Mouse (Mus musculus) CH12.LX (cell line): Measurements from ENCODE around the gene Adamts5. TPM values are rescaled to one million over a fixed set of nuclear protein-coding genes. Genes with fewer than 3 reads are reported as not detected.

Source experiments
- DNase-seq: peaks from one replicate; pipeline ENCODE4 v3.0.0-alpha.2; 2013; ENCODE audit errors: extremely low read depth
- H3K27ac ChIP-seq: 2 replicates; pipeline ENCODE4 v1.5.1; 2012; ENCODE audit warnings: low read depth, mild to moderate bottlenecking, control low read depth, moderate library complexity; ENCODE audit not compliant: insufficient read depth
- H3K27me3 ChIP-seq: replicated peaks from 2 replicates; pipeline ENCODE3; 2012; ENCODE audit warnings: inconsistent platforms
- H3K36me3 ChIP-seq, 2 experiments: replicated peaks in 1 of 2; 2 replicates each; pipeline versions ENCODE3 to v1.6.1; 2012; ENCODE audit warnings: inconsistent platforms in 1 of 2, low read length in 1 of 2, mild to moderate bottlenecking in 1 of 2, mixed read lengths in 1 of 2, moderate library complexity in 1 of 2; ENCODE audit not compliant: control insufficient read depth in 1 of 2, insufficient read depth in 1 of 2
- H3K4me1 ChIP-seq, 2 experiments: 2 replicates each; pipeline ENCODE4 v1.6.1; 2012; ENCODE audit warnings: inconsistent platforms in 1 of 2, moderate library complexity in 1 of 2; ENCODE audit not compliant: insufficient read depth in 2 of 2, control insufficient read depth in 1 of 2
- H3K4me2 ChIP-seq: 2 replicates; pipeline ENCODE4 v1.6.1; 2012; ENCODE audit warnings: low read depth, mild to moderate bottlenecking, control low read depth; ENCODE audit not compliant: poor library complexity, insufficient read depth, severe bottlenecking
- H3K4me3 ChIP-seq, 3 experiments: fragments of 150-350 bp in 1 of 3; sonication (generic) in 1 of 3; replicated peaks in 1 of 3; 2 replicates each; pipeline versions ENCODE3 to v1.5.1; 2011 to 2012; ENCODE audit warnings: low read depth in 2 of 3, low read length in 2 of 3, mild to moderate bottlenecking in 2 of 3, moderate library complexity in 2 of 3, control low read depth in 1 of 3, improper control_type of control experiment in 1 of 3, inconsistent platforms in 1 of 3, mixed read lengths in 1 of 3; ENCODE audit not compliant: poor library complexity in 1 of 3
- H3K79me2 ChIP-seq: replicated peaks from 2 replicates; pipeline ENCODE4 v1.6.1; 2012; ENCODE audit warnings: mild to moderate bottlenecking, moderate library complexity; ENCODE audit not compliant: control insufficient read depth, poor library complexity, insufficient read depth, severe bottlenecking; ENCODE audit errors: extremely low read depth
- H3K9ac ChIP-seq: 2 replicates; pipeline ENCODE4 v1.6.1; 2012; ENCODE audit warnings: low read depth, mild to moderate bottlenecking, control low read depth, moderate library complexity; ENCODE audit not compliant: insufficient read depth
- H3K9me3 ChIP-seq: replicated peaks from 2 replicates; pipeline ENCODE3; 2012; ENCODE audit warnings: low read length, inconsistent platforms, mixed read lengths
- CHD1 ChIP-seq: IDR thresholded peaks from 2 replicates; pipeline ENCODE4 v1.6.1; 2012; ENCODE audit warnings: low read depth, low read length, improper control_type of control experiment, inconsistent platforms
- E2F4 ChIP-seq: IDR thresholded peaks from 2 replicates; pipeline ENCODE4 v1.6.1; 2011; ENCODE audit warnings: low read depth, low read length, improper control_type of control experiment; ENCODE audit not compliant: insufficient replicate concordance
- ETS1 ChIP-seq: conservative IDR thresholded peaks from 2 replicates; pipeline ENCODE4 v1.6.1; 2012; ENCODE audit warnings: low read depth, mild to moderate bottlenecking, inconsistent platforms, low read length, improper control_type of control experiment, moderate library complexity
- GABPA ChIP-seq: IDR thresholded peaks from 2 replicates; pipeline ENCODE4 v1.6.1; 2012; ENCODE audit warnings: low read depth, low read length, improper control_type of control experiment, inconsistent platforms; ENCODE audit not compliant: insufficient replicate concordance
- IRF4 ChIP-seq: IDR thresholded peaks from 2 replicates; pipeline ENCODE4 v1.6.1; 2014; ENCODE audit warnings: low read depth, mild to moderate bottlenecking, inconsistent platforms, low read length, improper control_type of control experiment
- JUN ChIP-seq: IDR thresholded peaks from 2 replicates; pipeline ENCODE4 v1.6.1; 2011; ENCODE audit warnings: low read depth, mild to moderate bottlenecking, low read length, improper control_type of control experiment, moderate library complexity; ENCODE audit not compliant: insufficient read depth
- JUND ChIP-seq: conservative IDR thresholded peaks from 2 replicates; pipeline ENCODE4 v1.6.1; 2011; ENCODE audit warnings: low read depth, low read length, improper control_type of control experiment
- MAX ChIP-seq: IDR thresholded peaks from 2 replicates; pipeline ENCODE4 v1.6.1; 2011; ENCODE audit warnings: low read length, improper control_type of control experiment
- MXI1 ChIP-seq: IDR thresholded peaks from 2 replicates; pipeline ENCODE4 v1.6.1; 2011; ENCODE audit warnings: mild to moderate bottlenecking, low read depth, low read length, improper control_type of control experiment
- NRF1 ChIP-seq: IDR thresholded peaks from 2 replicates; pipeline ENCODE4 v1.6.1; 2014; ENCODE audit warnings: low read depth, mild to moderate bottlenecking, inconsistent platforms, low read length, improper control_type of control experiment, moderate library complexity
- POLR2A ChIP-seq: IDR thresholded peaks from 2 replicates; pipeline ENCODE4 v1.6.1; 2011; ENCODE audit warnings: low read depth, mild to moderate bottlenecking, improper control_type of control experiment, low read length
- RAD21 ChIP-seq: IDR thresholded peaks from 2 replicates; pipeline ENCODE4 v1.6.1; 2011; ENCODE audit warnings: low read depth, mild to moderate bottlenecking, low read length, improper control_type of control experiment, moderate library complexity
- RCOR1 ChIP-seq: conservative IDR thresholded peaks from 2 replicates; pipeline ENCODE4 v1.6.1; 2012; ENCODE audit warnings: low read depth, mild to moderate bottlenecking, inconsistent platforms, low read length, improper control_type of control experiment
- USF1 ChIP-seq: IDR thresholded peaks from 2 replicates; pipeline ENCODE4 v1.6.1; 2014; ENCODE audit warnings: low read depth, mild to moderate bottlenecking, inconsistent platforms, low read length, improper control_type of control experiment
- USF2 ChIP-seq: conservative IDR thresholded peaks from 2 replicates; pipeline ENCODE4 v1.6.1; 2011; ENCODE audit warnings: low read depth, low read length, improper control_type of control experiment
- ZMIZ1 ChIP-seq: IDR thresholded peaks from 2 replicates; pipeline ENCODE4 v1.6.1; 2012; ENCODE audit warnings: low read depth, mild to moderate bottlenecking, inconsistent platforms, low read length, improper control_type of control experiment
- ZNF384 ChIP-seq: IDR thresholded peaks from 2 replicates; pipeline ENCODE4 v1.6.1; 2012; ENCODE audit warnings: low read depth, low read length, improper control_type of control experiment, inconsistent platforms
- dilution Hi-C: fragments of 300-500 bp; cut with MboI; formaldehyde crosslinking; loops from 2 replicates; pipeline ENCODE4 v1.14.3; 2020; ENCODE audit warnings: low sequenced_read_pairs; ENCODE audit not compliant: extremely low pct_unique_long_range_greater_than_20kb, extremely low pct_ligation_motif_present
- in situ Hi-C: fragments of 300-500 bp; cut with MboI; formaldehyde crosslinking; loops from 3 replicates; pipeline ENCODE4 v1.14.3; 2019; ENCODE audit warnings: low sequenced_read_pairs, low pct_ligation_motif_present, low pct_unique_long_range_greater_than_20kb, mixed read lengths
- polyA plus RNA-seq: library from polyadenylated mRNA; unstranded; fragments of >175 nt; gene quantifications from 2 replicates; pipeline ENCODE4 v1.2.1, GENCODE M21; 2012; ENCODE audit warnings: low read depth; ENCODE audit not compliant: insufficient read length
- total RNA-seq, 2 experiments: library from RNA; depleted of rRNA; stranded (reverse); fragments of 300-350 nt in 1 of 2; fragments of >200 nt in 1 of 2; gene quantifications; 2 replicates each; pipeline ENCODE4 v1.2.3; 2012 to 2014

Gene Adamts5
- total and polyA plus RNA-seq, 3 experiments: not detected

DNA sequence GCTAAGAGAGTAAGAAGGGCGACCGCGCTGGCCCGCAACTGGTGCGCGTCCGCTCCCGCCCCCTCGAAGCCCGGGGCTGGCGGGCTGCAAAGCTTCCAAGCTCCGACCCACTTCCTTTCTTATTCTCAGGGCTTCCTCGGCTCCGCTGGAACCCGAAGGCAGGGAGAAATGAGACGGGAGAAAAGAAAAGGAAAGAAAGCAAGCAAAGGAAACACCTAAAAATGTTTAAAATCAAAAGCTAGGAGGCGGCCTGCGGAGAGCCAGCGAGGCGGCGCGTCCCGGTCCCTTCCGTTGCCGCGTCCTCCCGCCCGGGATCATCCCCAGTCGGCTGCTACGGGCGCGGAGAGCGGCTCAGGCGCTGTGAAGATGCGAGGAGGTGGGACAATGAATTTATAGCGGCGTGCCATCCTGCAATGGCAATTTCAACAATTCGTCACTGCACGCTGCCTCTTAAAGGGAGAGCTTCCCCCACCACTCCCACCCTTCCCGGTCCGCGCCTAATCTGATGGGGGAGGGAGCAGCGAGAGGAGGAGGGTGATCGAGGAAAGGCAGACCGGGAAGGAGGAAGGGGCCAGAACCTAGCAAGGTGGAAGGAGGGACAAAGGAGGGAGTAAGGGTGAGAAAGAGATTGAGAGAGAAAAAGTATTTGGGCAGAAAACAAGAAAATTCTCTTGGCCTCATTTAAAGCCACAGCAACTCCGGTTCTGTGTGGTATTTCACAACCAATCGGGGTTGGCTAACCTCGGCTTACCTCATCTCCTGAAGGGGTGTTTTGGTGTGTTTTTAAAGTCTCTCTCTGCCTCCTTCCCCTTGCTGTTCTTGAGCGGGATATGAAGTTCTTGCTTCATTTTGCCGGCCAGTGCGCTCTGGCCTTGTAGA is 687 bp downstream of the Adamts5 start:
- Histone ChIP-seq H3K4me2 (no peak overlapping the region), H3K27ac (no peak overlapping the region), H3K79me2 (no peaks in the 10 kb centered on the region), H3K9me3 (peaks cover 17% of the 10 kb centered on the region), H3K9ac (no peak overlapping the region), H3K27me3 (no peaks in the 10 kb centered on the region), H3K4me1 (peaks cover 0 to 10% of the 10 kb centered on the region in 2 experiments; a peak in 2 of 4 replicates), H3K36me3 (no peaks in the 10 kb centered on the region), H3K4me3 (no peak overlapping the region)
- no peak for DNase-seq
- in situ Hi-C loops: no loop called here
- dilution Hi-C loops: no loop called here
- TF ChIP-seq JUND (no peak), ETS1 (no peak), ZNF384 (no peak)
- TF ChIP-seq, all 38 proteins: peak for 0

DNA sequence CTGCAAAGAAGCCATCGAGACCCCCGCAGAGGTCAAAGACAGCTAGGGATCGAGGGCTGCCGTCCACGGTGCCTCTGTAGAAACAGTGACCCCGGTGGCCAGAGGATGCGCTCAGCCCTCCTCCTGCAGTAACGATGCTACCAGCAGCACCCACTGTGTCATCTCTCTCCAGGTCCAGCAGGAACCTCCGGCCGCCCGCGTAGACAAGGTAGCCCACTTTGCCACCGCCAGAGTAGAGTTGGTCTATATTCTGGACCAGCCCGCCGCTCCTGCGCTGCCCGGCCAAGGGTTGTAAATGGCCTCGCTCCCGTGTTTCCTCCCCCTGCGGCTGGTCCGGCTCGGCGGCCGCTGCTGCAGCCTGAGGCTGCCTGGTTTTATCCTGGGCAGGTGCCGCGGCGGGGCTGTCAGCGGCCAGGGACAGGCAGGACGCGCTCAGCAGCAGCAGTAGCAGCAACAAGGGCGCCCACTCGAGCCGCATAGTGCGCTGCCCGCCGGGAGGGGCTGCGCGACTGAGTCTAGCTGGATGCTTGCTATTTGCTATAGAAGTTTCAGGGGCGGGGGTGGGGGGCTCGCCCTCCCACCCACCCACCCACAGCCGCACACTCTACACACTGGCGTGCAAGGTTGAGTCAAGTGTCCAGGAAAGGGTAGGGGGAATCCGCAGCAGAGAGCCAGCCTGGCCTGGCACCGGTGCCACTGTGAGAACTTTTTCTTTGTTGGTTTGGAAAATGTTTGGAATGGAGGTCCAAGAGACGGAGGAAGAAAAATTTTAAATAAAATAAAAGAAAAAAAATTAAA is 1.6 kb downstream of the Adamts5 start:
- Histone ChIP-seq H3K27ac (no peak overlapping the region), H3K9me3 (peaks cover 17% of the 10 kb centered on the region), H3K27me3 (no peaks in the 10 kb centered on the region), H3K4me3 (no peak overlapping the region), H3K9ac (no peak overlapping the region), H3K4me1 (peaks cover 0 to 10% of the 10 kb centered on the region in 2 experiments; a peak in 2 of 4 replicates), H3K36me3 (no peaks in the 10 kb centered on the region), H3K4me2 (no peak overlapping the region), H3K79me2 (no peaks in the 10 kb centered on the region)
- in situ Hi-C loops: no loop called here
- no peak for DNase-seq
- dilution Hi-C loops: no loop called here
- no peak for TF ChIP-seq IRF4
- TF ChIP-seq USF1: no peak
- TF ChIP-seq GABPA: no peak
- no peak for TF ChIP-seq MAX
- no peak for TF ChIP-seq RCOR1
- TF ChIP-seq USF2: no peak
- TF ChIP-seq ETS1: no peak
- no peak for TF ChIP-seq POLR2A
- TF ChIP-seq MXI1: no peak
- no peak for TF ChIP-seq ZMIZ1
- TF ChIP-seq RAD21: no peak
- TF ChIP-seq NRF1: no peak
- no peak for TF ChIP-seq JUN
- no peak for TF ChIP-seq CHD1
- no peak for TF ChIP-seq E2F4
